In genomic region chr3:38143147-38143883, GRCm38 (mm10) we compare ENCODE assay signal across 8 mouse cellular contexts.
DNase-seq lines count a peak whose midpoint lies in the region; ATAC-seq and TF ChIP-seq lines count a peak whose summit lies in the region.

No protein-coding gene starts in this region.

- TF ChIP-seq EP300 in MEL (IDR thresholded peaks at IDR 0.05; ENCODE audit: low read depth in 1 of 2, low read length in 2 of 2): no peak

- intact Hi-C loops in heart, postnatal 25 days (cut with DNase I): no loop called here

- no peak overlapping the region for H3K27ac ChIP-seq in MEL (ENCODE audit: control insufficient read depth, low read depth, low read length)
- H3K27ac ChIP-seq in neural tube, embryonic 15.5 days (replicated peaks): peak overlapping the region; percentile 65

- no peaks in the 10 kb centered on the region for H3K79me2 ChIP-seq in MEL (ENCODE audit: control insufficient read depth, insufficient read depth, low read length, poor library complexity)

- no peaks in the 10 kb centered on the region; a peak in 1 of 4 replicates for H3K27me3 ChIP-seq in MEL (ENCODE audit: control insufficient read depth in 1 of 2, insufficient read depth in 2 of 2, low read length in 2 of 2)
- no peaks in the 10 kb centered on the region for H3K27me3 ChIP-seq in neural tube, embryonic 15.5 days (replicated peaks)

- WGBS in neural tube, embryonic 15.5 days: 44% methylated on average over 11 of the region's 11 CpGs

- no peak for TF ChIP-seq POLR2A in MEL (IDR thresholded peaks at IDR 0.05; ENCODE audit: control insufficient read depth in 1 of 2, insufficient read depth in 1 of 2, low read depth in 1 of 2, low read length in 2 of 2, poor library complexity in 1 of 2)

- TF ChIP-seq CTCF in MEL (IDR thresholded peaks at IDR 0.05 in 2 of 3, conservative IDR thresholded peaks at IDR 0.05 in 1 of 3; ENCODE audit: control insufficient read depth in 1 of 3, insufficient read depth in 1 of 3, low read depth in 2 of 3, low read length in 3 of 3, poor library complexity in 1 of 3, severe bottlenecking in 1 of 3): no peak

- no peaks in the 10 kb centered on the region for H3K9me3 ChIP-seq in MEL (replicated peaks; ENCODE audit: insufficient read depth, low read length)
- H3K9me3 ChIP-seq in neural tube, embryonic 15.5 days (replicated peaks): no peaks in the 10 kb centered on the region

- DNase-seq in MEL (ENCODE audit: low read depth, low spot score): peak; percentile 4
- peak; percentile 77 for DNase-seq in brain, adult 2 months (ENCODE audit: low read depth, low spot score)
- peak; percentile 72 to 77 for DNase-seq in frontal cortex, postnatal 10 days (ENCODE audit: low spot score in 2 of 2)
- DNase-seq in heart, postnatal 25 days (ENCODE audit: low spot score): peak; percentile 29
- peak; percentile 81 to 85 for DNase-seq in kidney, postnatal 36 days
- DNase-seq in lung, adult 18-20 months: peak; percentile 68 to 76

- TF ChIP-seq RAD21 in MEL (IDR thresholded peaks at IDR 0.05; ENCODE audit: low read depth, low read length): no peak

- no peaks in the 10 kb centered on the region for H3K36me3 ChIP-seq in MEL (ENCODE audit: control insufficient read depth in 1 of 2, insufficient read depth in 2 of 2, low read length in 2 of 2)
- H3K36me3 ChIP-seq in neural tube, embryonic 15.5 days: no peaks in the 10 kb centered on the region

- ATAC-seq in neural tube, embryonic 15.5 days (ENCODE audit: low FRiP score): peak; percentile 93
- ATAC-seq in erythroid progenitor cell, adult 5-6 weeks (replicated peaks; ENCODE audit: low FRiP score, poor library complexity, severe bottlenecking): no peak

- H3K9ac ChIP-seq in MEL (ENCODE audit: control insufficient read depth, low read depth, low read length, poor library complexity, severe bottlenecking): no peak overlapping the region
- no peak overlapping the region for H3K9ac ChIP-seq in neural tube, embryonic 15.5 days (replicated peaks)

- H3K4me3 ChIP-seq in MEL (ENCODE audit: control insufficient read depth in 1 of 2, insufficient read depth in 1 of 2, low read depth in 2 of 2, low read length in 2 of 2): no peak overlapping the region
- H3K4me3 ChIP-seq in neural tube, embryonic 15.5 days (replicated peaks): no peak overlapping the region

- 0 out of 2 replicates have a peak overlapping the region, but pooled peaks have one; percentile 7 for H3K4me2 ChIP-seq in neural tube, embryonic 15.5 days

- no peaks in the 10 kb centered on the region for H3K4me1 ChIP-seq in MEL (ENCODE audit: control insufficient read depth in 1 of 2, insufficient read depth in 2 of 2, low read length in 2 of 2)
- H3K4me1 ChIP-seq in neural tube, embryonic 15.5 days: peaks cover 9% of the 10 kb centered on the region

TF ChIP-seq in MEL, 35 proteins besides CTCF, POLR2A, EP300 and RAD21:
- TF ChIP-seq RCOR1 (IDR thresholded peaks at IDR 0.05; ENCODE audit: low read depth, low read length) (no peak), TAL1 (IDR thresholded peaks at IDR 0.05; ENCODE audit: low read length) (no peak), MYC (IDR thresholded peaks at IDR 0.05; ENCODE audit: low read depth, low read length) (no peak), CHD1 (IDR thresholded peaks at IDR 0.05; ENCODE audit: low read depth, low read length) (no peak), NRF1 (IDR thresholded peaks at IDR 0.05; ENCODE audit: insufficient read depth, low read depth, low read length, poor library complexity, severe bottlenecking) (no peak)
TF ChIP-seq in MEL: peak in this region for 0.

Comparison
In these comparisons a context has a peak if more than half of its experiments do, and no peak if none do; other contexts are left out.
1. DNase-seq: peak in every context shown above with its lines; median percentile 83 in kidney, postnatal 36 days; 77 in brain, adult 2 months; 74 in frontal cortex, postnatal 10 days; 72 in lung, adult 18-20 months; 29 in heart, postnatal 25 days; 4 in MEL.